Mouse (Mus musculus) heart, postnatal 14 days (tissue): ENCODE results near the gene Psma4. TPM values are rescaled to one million over a fixed set of nuclear protein-coding genes. Genes with fewer than 3 reads are reported as not detected.

Source experiments
- DNase-seq, 2 experiments: peaks; one replicate each; pipeline ENCODE4 v3.0.0; 2021 to 2022
- intact Hi-C: fragments of 180-260 bp; cut with DNase I; formaldehyde crosslinking; loops from one replicate; pipeline ENCODE4 v1.15.1; 2025
- total RNA-seq, 2 experiments: library from RNA; stranded (reverse); gene quantifications; 2 replicates each; pipeline ENCODE4 v1.2.3; 2021

Psma4 gene
- total RNA-seq, 2 experiments from 2014 or later: 127 to 132 TPM

- DNase-seq: peak; percentile 7 to 11
- intact Hi-C loops: no loop called here
These were observed 31.0 kb downstream of the Psma4 start for GRCm38 (mm10) chr9:54981291-54982191.

DNA sequence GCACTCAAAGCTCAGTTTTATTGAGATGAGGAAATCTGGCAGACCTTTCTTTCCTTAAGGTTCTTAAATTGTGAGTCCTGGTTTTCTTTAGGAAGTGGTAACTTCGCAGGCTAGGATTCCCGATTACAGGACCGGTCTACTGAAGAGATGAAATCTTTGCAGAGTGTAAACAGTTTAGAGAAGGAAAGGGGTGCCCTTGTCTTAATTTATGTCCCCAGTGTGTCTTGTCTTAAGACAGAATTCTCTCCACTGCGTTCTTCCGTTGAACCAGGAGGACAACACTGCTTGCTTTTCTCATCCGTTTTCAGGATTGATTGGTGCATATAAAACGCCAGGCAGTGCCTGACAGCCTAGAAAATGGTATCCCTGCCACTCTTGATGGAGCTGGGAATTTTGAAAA lies 31.8 kb downstream of the Psma4 start:
- intact Hi-C loops: no loop called here
- DNase-seq: no peak

DNA sequence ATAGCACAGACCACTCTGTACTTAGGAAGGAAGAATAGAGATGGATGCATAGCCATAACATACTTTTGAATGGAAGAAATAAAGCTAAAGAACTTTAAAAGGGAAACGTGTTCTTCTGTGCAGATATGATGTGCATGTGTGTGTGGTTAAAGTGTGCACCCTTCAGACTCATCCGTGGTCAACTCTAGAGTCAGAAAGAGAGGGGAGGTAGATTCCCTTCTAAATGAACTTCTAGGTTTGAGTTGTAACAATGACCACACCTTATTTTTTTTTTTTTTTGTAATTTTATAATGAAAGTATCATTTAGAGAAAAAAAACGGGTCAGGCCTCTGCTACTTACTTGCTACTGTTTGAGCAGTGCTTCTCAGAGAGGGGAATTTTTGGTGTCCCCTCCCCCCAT lies 39.8 kb downstream of the Psma4 start:
- intact Hi-C loops: no loop called here
- DNase-seq: no peak

DNA sequence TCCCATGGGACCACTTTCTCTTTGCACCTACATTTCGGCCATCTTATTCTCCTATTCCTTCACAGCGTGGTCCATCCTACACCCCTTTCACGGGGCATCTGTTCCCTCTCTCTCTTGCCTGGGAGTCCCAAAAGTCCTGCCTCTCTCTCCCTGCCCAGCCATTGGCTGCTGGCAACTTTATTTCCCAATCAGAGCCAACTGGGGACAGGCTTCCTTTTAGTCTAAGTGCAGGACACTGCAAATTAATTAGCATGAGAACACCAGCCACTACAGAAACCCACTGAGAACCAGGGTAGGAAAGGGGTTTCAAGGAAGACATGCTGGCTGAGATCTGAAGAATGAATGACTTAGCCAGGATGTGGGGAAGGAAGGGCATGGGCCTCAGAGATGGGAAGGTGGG lies 43.8 kb downstream of the Psma4 start:
- intact Hi-C loops: no loop called here
- no peak for DNase-seq

GRCm38 (mm10) chr9:54995645-54996044 lies 45.1 kb downstream of the Psma4 start:
- intact Hi-C loops: no loop called here
- DNase-seq: no peak

- intact Hi-C loops: no loop called here
- DNase-seq: no peak
These were observed 53.0 kb downstream of the Psma4 start for GRCm38 (mm10) chr9:55003609-55004008.

Other genes starting within 250 kb of the Psma4 start
- 10 to 100 TPM; 32.7 to 34.7 TPM for gene Wdr61, start 216.3 kb upstream of the Psma4 start, total RNA-seq
- gene Crabp1, start 186.0 kb upstream of the Psma4 start, total RNA-seq: not detected
- gene Ireb2, start 87.0 kb upstream of the Psma4 start, total RNA-seq: 10 to 100 TPM; 40.1 to 40.9 TPM
- 1 to 10 TPM; 1.2 to 1.7 TPM for gene Hykk, start 33.5 kb upstream of the Psma4 start, total RNA-seq
- not detected for gene AY074887, start 208 bp downstream of the Psma4 start, total RNA-seq
- not detected for gene Chrna5, start 30.1 kb downstream of the Psma4 start, total RNA-seq
- under 1 TPM in 1 of 2 experiments, not detected in 1; 0.12 TPM for gene Chrna3, start 75.8 kb downstream of the Psma4 start, total RNA-seq
- not detected for gene Chrnb4, start 98.0 kb downstream of the Psma4 start, total RNA-seq
- gene Ube2q2, start 198.1 kb downstream of the Psma4 start, total RNA-seq: 10 to 100 TPM; 25.1 to 26.3 TPM